Mouse (Mus musculus) stomach, embryonic 15.5 days (tissue): ENCODE measurements around the gene Bend3. TPM values are rescaled to one million over a fixed set of nuclear protein-coding genes. Genes with fewer than 3 reads are reported as not detected.

Experiments
- ATAC-seq: fragments of 200-750 bp; cut with Nextera tagmentation; 2 replicates; pipeline ENCODE4 v1.8.0; 2017; ENCODE audit warnings: low read depth, moderate number of reproducible peaks, moderate TSS enrichment; ENCODE audit not compliant: insufficient read depth, low FRiP score
- H3K27ac ChIP-seq: fragments of 300-500 bp; sonication (generic); 2 replicates; pipeline ENCODE4 v1.5.1; 2015; ENCODE audit warnings: mild to moderate bottlenecking, inconsistent platforms
- H3K27me3 ChIP-seq: fragments of 300-500 bp; sonication (generic); replicated peaks from 2 replicates; pipeline ENCODE4 v1.6.1; 2015; ENCODE audit warnings: inconsistent platforms
- H3K36me3 ChIP-seq: fragments of 300-500 bp; sonication (generic); 2 replicates; pipeline ENCODE4 v1.6.1; 2015; ENCODE audit warnings: inconsistent platforms
- H3K4me1 ChIP-seq: fragments of 300-500 bp; sonication (generic); 2 replicates; pipeline ENCODE4 v1.6.1; 2015; ENCODE audit warnings: inconsistent platforms
- H3K4me2 ChIP-seq: fragments of 300-500 bp; sonication (generic); 2 replicates; pipeline ENCODE4 v1.6.1; 2015; ENCODE audit warnings: mild to moderate bottlenecking, inconsistent platforms
- H3K4me3 ChIP-seq: fragments of 300-500 bp; sonication (generic); replicated peaks from 2 replicates; pipeline ENCODE4 v1.5.1; 2015; ENCODE audit warnings: inconsistent platforms
- H3K9ac ChIP-seq: fragments of 300-500 bp; sonication (generic); 2 replicates; pipeline ENCODE4 v1.6.1; 2015; ENCODE audit warnings: inconsistent platforms
- H3K9me3 ChIP-seq: fragments of 300-500 bp; sonication (generic); 2 replicates; pipeline ENCODE4 v1.6.1; 2016; ENCODE audit warnings: inconsistent platforms
- WGBS: fragments of 180-500 bp; shearing (Covaris S2); methylation state at CpG from one replicate; pipeline ENCODE4 v1.1.7; 2015; 5-methylcytosine and 5-hydroxymethylcytosine counted together
- polyA plus RNA-seq: library from polyadenylated mRNA; unstranded; fragments of >200 nt; fragmentation: Nextera tagmentation; extraction: Ambion mirVana; gene quantifications from 2 replicates; pipeline ENCODE4 v1.2.1, GENCODE M21; 2015

Gene Bend3
- polyA plus RNA-seq, 1 experiment from 2014 or later: 3.2 TPM

- H3K4me3 ChIP-seq: peak overlapping the region; percentile 98
- no peaks in the 10 kb centered on the region for H3K9me3 ChIP-seq
- peak overlapping the region; percentile 64 for H3K4me2 ChIP-seq
- 15% methylated on average over 12 of the region's 12 CpGs for whole genome bisulfite sequencing
- H3K27ac ChIP-seq: no peak overlapping the region; the same call in 1 of the 2 replicates
- no peak for ATAC-seq
- H3K9ac ChIP-seq: peak overlapping the region; percentile 94
- peaks cover 11% of the 10 kb centered on the region; the same call in 1 of the 2 replicates for H3K4me1 ChIP-seq
- H3K27me3 ChIP-seq: no peaks in the 10 kb centered on the region
- no peaks in the 10 kb centered on the region for H3K36me3 ChIP-seq
These were observed 61.2 kb downstream of the Bend3 start for GRCm38 (mm10) chr10:43539746-43540310.

GRCm38 (mm10) chr10:43540442-43541152 is 62.0 kb downstream of the Bend3 start, which contains the start of gene 1700021F05Rik:
1700021F05Rik (minus strand) TSS chr10:43540994.
- peak within 1 kb of the TSS; percentile 77 for H3K27ac ChIP-seq

GRCm38 (mm10) chr10:43541153-43541544 is 62.5 kb downstream of the Bend3 start:
- Histone ChIP-seq H3K4me2 (peak overlapping the region; percentile 41), H3K36me3 (no peaks in the 10 kb centered on the region), H3K9me3 (no peaks in the 10 kb centered on the region), H3K27ac (no peak overlapping the region), H3K4me3 (peak overlapping the region; percentile 98), H3K9ac (no peak overlapping the region), H3K27me3 (no peaks in the 10 kb centered on the region), H3K4me1 (peaks cover 11% of the 10 kb centered on the region; the same call in 1 of the 2 replicates)
- 37% methylated on average over 8 of the region's 8 CpGs for WGBS
- ATAC-seq: no peak

More at GRCm38 (mm10) chr10:43540442-43541152, 62.0 kb downstream of the Bend3 start, which contains the start of gene 1700021F05Rik:
- no peaks in the 10 kb centered on the region for H3K27me3 ChIP-seq
- peak within 1 kb of the TSS; percentile 94 for H3K9ac ChIP-seq
- no peaks in the 10 kb centered on the region for H3K9me3 ChIP-seq
- ATAC-seq: peak; percentile 99
- peak within 1 kb of the TSS; percentile 98 for H3K4me3 ChIP-seq
- peak within 1 kb of the TSS; percentile 64 for H3K4me2 ChIP-seq
- peaks cover 11% of the 10 kb centered on the region; the same call in 1 of the 2 replicates for H3K4me1 ChIP-seq
- H3K36me3 ChIP-seq: no peaks in the 10 kb centered on the region
- under 1% methylated on average over 35 of the region's 56 CpGs for WGBS

- no peaks in the 10 kb centered on the region for H3K9me3 ChIP-seq
- no peak for ATAC-seq
- no peaks in the 10 kb centered on the region for H3K27me3 ChIP-seq
- H3K4me3 ChIP-seq: no peak overlapping the region
- H3K9ac ChIP-seq: no peak overlapping the region
- H3K27ac ChIP-seq: no peak overlapping the region
- H3K4me1 ChIP-seq: no peaks in the 10 kb centered on the region
- no peaks in the 10 kb centered on the region for H3K36me3 ChIP-seq
- 56% methylated on average over 5 of the region's 5 CpGs for WGBS
- H3K4me2 ChIP-seq: no peak overlapping the region
These were observed 70.8 kb downstream of the Bend3 start for GRCm38 (mm10) chr10:43549411-43549810.

GRCm38 (mm10) chr10:43550923-43551322 is 72.3 kb downstream of the Bend3 start:
- H3K4me2 ChIP-seq: no peak overlapping the region
- no peaks in the 10 kb centered on the region for H3K4me1 ChIP-seq
- H3K4me3 ChIP-seq: no peak overlapping the region
- WGBS: 39% methylated on average over 3 of the region's 3 CpGs
- no peaks in the 10 kb centered on the region for H3K27me3 ChIP-seq
- no peaks in the 10 kb centered on the region for H3K36me3 ChIP-seq
- ATAC-seq: no peak
- no peaks in the 10 kb centered on the region for H3K9me3 ChIP-seq
- H3K9ac ChIP-seq: no peak overlapping the region
- H3K27ac ChIP-seq: no peak overlapping the region

- ATAC-seq: no peak
- no peaks in the 10 kb centered on the region for H3K4me1 ChIP-seq
- H3K4me2 ChIP-seq: no peak overlapping the region
- no peak overlapping the region for H3K4me3 ChIP-seq
- no peaks in the 10 kb centered on the region for H3K27me3 ChIP-seq
- no peak overlapping the region for H3K27ac ChIP-seq
- no peaks in the 10 kb centered on the region for H3K9me3 ChIP-seq
- WGBS: 30% methylated on average over 3 of the region's 3 CpGs
- no peak overlapping the region for H3K9ac ChIP-seq
- no peaks in the 10 kb centered on the region for H3K36me3 ChIP-seq
These were observed 72.8 kb downstream of the Bend3 start for GRCm38 (mm10) chr10:43551388-43551787.

- Histone ChIP-seq H3K9me3 (no peaks in the 10 kb centered on the region), H3K36me3 (no peaks in the 10 kb centered on the region), H3K9ac (no peak overlapping the region), H3K4me1 (no peaks in the 10 kb centered on the region), H3K27ac (no peak overlapping the region), H3K4me3 (no peak overlapping the region), H3K4me2 (no peak overlapping the region), H3K27me3 (no peaks in the 10 kb centered on the region)
- ATAC-seq: no peak
- WGBS: 76% methylated on average over 5 of the region's 5 CpGs
These were observed 79.1 kb downstream of the Bend3 start for GRCm38 (mm10) chr10:43557630-43558165.

- Histone ChIP-seq H3K4me3 (no peak overlapping the region), H3K4me2 (no peak overlapping the region), H3K27ac (no peak overlapping the region), H3K36me3 (no peaks in the 10 kb centered on the region), H3K9ac (no peak overlapping the region), H3K9me3 (no peaks in the 10 kb centered on the region), H3K27me3 (no peaks in the 10 kb centered on the region), H3K4me1 (no peaks in the 10 kb centered on the region)
- ATAC-seq: no peak
- WGBS: 69% methylated on average over 11 of the region's 11 CpGs
These were observed 80.7 kb downstream of the Bend3 start for GRCm38 (mm10) chr10:43559313-43559712.

- no peak overlapping the region for H3K4me3 ChIP-seq
- H3K9ac ChIP-seq: no peak overlapping the region
- WGBS: 47% methylated on average over 2 of the region's 2 CpGs
- H3K9me3 ChIP-seq: no peaks in the 10 kb centered on the region
- no peak overlapping the region for H3K4me2 ChIP-seq
- H3K36me3 ChIP-seq: no peaks in the 10 kb centered on the region
- no peak overlapping the region for H3K27ac ChIP-seq
- no peak for ATAC-seq
- no peaks in the 10 kb centered on the region for H3K27me3 ChIP-seq
- no peaks in the 10 kb centered on the region for H3K4me1 ChIP-seq
These were observed 82.1 kb downstream of the Bend3 start for GRCm38 (mm10) chr10:43560765-43561164.

GRCm38 (mm10) chr10:43561311-43561710 is 82.7 kb downstream of the Bend3 start:
- Histone ChIP-seq H3K27ac (no peak overlapping the region), H3K36me3 (no peaks in the 10 kb centered on the region), H3K9ac (no peak overlapping the region), H3K4me2 (no peak overlapping the region), H3K4me1 (no peaks in the 10 kb centered on the region), H3K4me3 (no peak overlapping the region), H3K9me3 (no peaks in the 10 kb centered on the region), H3K27me3 (no peaks in the 10 kb centered on the region)
- WGBS: 88% methylated on average over 2 of the region's 2 CpGs
- no peak for ATAC-seq
